Mouse (Mus musculus): ENCODE results near the gene Ccr3. TPM values are rescaled to one million over a fixed set of nuclear protein-coding genes. Genes with fewer than 3 reads are reported as not detected.

Gene Ccr3
- total and polyA plus RNA-seq, 3 experiments, result not detected

DNA sequence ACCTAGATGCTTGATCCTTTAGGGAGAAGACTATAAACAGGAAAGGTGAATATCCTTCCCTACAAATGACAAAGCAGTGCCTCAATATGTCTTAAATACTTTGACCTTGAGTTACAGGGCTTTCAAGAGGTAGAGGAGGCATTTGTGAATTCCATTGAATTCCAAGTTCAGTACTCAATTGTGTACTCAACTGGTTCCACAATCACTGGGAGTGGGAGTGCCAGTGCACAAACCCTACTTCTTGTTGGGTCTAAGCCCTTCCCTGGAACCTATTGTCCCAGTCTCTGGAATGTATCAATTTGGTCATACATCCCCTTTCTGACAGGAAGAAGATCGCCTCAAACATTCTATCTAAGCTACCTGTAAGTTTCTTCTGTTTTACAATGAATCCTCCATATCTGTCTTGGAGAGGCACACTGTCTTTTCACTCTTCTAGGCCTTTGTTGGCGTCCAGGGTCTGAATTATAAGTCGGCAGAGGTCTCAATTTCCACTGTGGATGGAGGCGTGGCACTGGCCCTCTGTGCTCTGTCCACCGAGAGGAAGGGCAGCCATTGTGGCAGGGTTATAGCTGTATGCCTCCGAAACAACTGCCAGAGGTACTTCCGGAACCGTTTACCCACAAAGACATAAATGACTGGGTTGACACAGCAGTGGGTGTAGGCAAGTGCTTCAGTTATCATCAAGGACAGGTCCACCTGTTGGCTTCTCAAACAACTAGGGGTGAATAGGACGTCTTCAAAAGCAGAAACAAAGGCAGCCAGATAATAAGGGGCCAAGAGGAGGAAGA lies 44.7 kb upstream of the Ccr3 start:
- H3K79me2 ChIP-seq (ENCODE audit: control insufficient read depth, insufficient read depth, low read length, poor library complexity), result no peaks in the 10 kb centered on the region
- H3K27me3 ChIP-seq (ENCODE audit: control insufficient read depth in 1 of 2, insufficient read depth in 2 of 2, low read length in 2 of 2), result no peaks in the 10 kb centered on the region; a peak in 2 of 4 replicates
- no peak overlapping the region for H3K4me3 ChIP-seq (ENCODE audit: control insufficient read depth in 1 of 2, insufficient read depth in 1 of 2, low read depth in 2 of 2, low read length in 2 of 2)
- H3K27ac ChIP-seq (ENCODE audit: control insufficient read depth, low read depth, low read length), result no peak overlapping the region
- peaks cover 0 to 9% of the 10 kb centered on the region in 2 experiments; a peak in 2 of 4 replicates for H3K36me3 ChIP-seq (ENCODE audit: control insufficient read depth in 1 of 2, insufficient read depth in 2 of 2, low read length in 2 of 2)
- no peak overlapping the region for H3K9ac ChIP-seq (ENCODE audit: control insufficient read depth, low read depth, low read length, poor library complexity, severe bottlenecking)
- TF ChIP-seq POLR2AphosphoS2 (IDR thresholded peaks at IDR 0.05; ENCODE audit: low read length) (no peak), MAX (IDR thresholded peaks at IDR 0.05; ENCODE audit: low read length) (no peak), CHD2 (IDR thresholded peaks at IDR 0.05; ENCODE audit: low read length) (no peak), TBP (IDR thresholded peaks at IDR 0.05; ENCODE audit: low read depth, low read length) (no peak), SMC3 (IDR thresholded peaks at IDR 0.05; ENCODE audit: low read depth, low read length) (no peak), CHD1 (IDR thresholded peaks at IDR 0.05; ENCODE audit: low read depth, low read length) (no peak), SIN3A (IDR thresholded peaks at IDR 0.05; ENCODE audit: low read length) (no peak), JUND (IDR thresholded peaks at IDR 0.05; ENCODE audit: low read depth, low read length) (no peak), EP300 (IDR thresholded peaks at IDR 0.05; ENCODE audit: low read depth in 1 of 2, low read length in 2 of 2) (no peak), ZNF384 (IDR thresholded peaks at IDR 0.05; ENCODE audit: low read depth, low read length) (no peak), MEF2A (IDR thresholded peaks at IDR 0.05; ENCODE audit: extremely low read depth, insufficient replicate concordance, low read depth, low read length, poor library complexity, severe bottlenecking) (no peak), RCOR1 (IDR thresholded peaks at IDR 0.05; ENCODE audit: low read depth, low read length) (no peak), ELF1 (IDR thresholded peaks at IDR 0.05; ENCODE audit: low read depth, low read length) (no peak), TAL1 (IDR thresholded peaks at IDR 0.05; ENCODE audit: low read length) (no peak), RAD21 (IDR thresholded peaks at IDR 0.05; ENCODE audit: low read depth, low read length) (no peak), MYB (IDR thresholded peaks at IDR 0.05; ENCODE audit: low read depth, low read length) (no peak)
- no peak for DNase-seq (ENCODE audit: low read depth, low spot score)
- H3K9me3 ChIP-seq (replicated peaks; ENCODE audit: insufficient read depth, low read length), result no peaks in the 10 kb centered on the region
- peaks cover 6 to 9% of the 10 kb centered on the region in 2 experiments for H3K4me1 ChIP-seq (ENCODE audit: control insufficient read depth in 1 of 2, insufficient read depth in 2 of 2, low read length in 2 of 2)

DNA sequence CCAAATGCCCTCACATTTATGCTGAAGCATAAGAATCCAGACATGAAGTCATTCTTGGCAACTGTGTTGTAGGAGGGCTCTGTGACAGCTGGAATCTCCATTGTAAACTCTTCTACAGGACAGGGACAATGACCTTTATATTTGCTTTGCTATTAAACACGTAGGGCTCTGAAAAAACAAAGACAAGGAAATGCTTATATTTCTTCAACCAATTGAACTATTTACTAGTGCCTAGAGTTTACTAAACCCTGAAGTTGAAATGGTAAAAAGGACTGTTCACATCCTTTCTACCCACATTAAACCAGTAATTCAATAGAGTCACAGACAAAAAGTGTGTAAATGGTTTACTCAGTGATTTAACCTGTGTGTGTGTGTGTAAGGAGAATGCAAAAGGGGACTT lies 43.5 kb upstream of the Ccr3 start, which contains the start of gene Ccr1l1:
TSS of gene Ccr1l1 (minus strand) at position 101 of the 400 bp plus-strand sequence.
- Histone ChIP-seq H3K9ac (ENCODE audit: control insufficient read depth, low read depth, low read length, poor library complexity, severe bottlenecking) (no peak within 1 kb of the TSS), H3K27me3 (ENCODE audit: control insufficient read depth in 1 of 2, insufficient read depth in 2 of 2, low read length in 2 of 2) (no peaks in the 10 kb centered on the region; a peak in 1 of 4 replicates), H3K27ac (ENCODE audit: control insufficient read depth, low read depth, low read length) (no peak within 1 kb of the TSS), H3K4me3 (ENCODE audit: control insufficient read depth in 1 of 2, insufficient read depth in 1 of 2, low read depth in 2 of 2, low read length in 2 of 2) (no peak within 1 kb of the TSS), H3K4me1 (ENCODE audit: control insufficient read depth in 1 of 2, insufficient read depth in 2 of 2, low read length in 2 of 2) (peaks cover 12 to 19% of the 10 kb centered on the region in 2 experiments), H3K79me2 (ENCODE audit: control insufficient read depth, insufficient read depth, low read length, poor library complexity) (no peaks in the 10 kb centered on the region), H3K36me3 (ENCODE audit: control insufficient read depth in 1 of 2, insufficient read depth in 2 of 2, low read length in 2 of 2) (peaks cover 0 to 20% of the 10 kb centered on the region in 2 experiments; a peak in 2 of 4 replicates), H3K9me3 (replicated peaks; ENCODE audit: insufficient read depth, low read length) (no peaks in the 10 kb centered on the region)
- DNase-seq (ENCODE audit: low read depth, low spot score), result no peak
- no peak for TF ChIP-seq MEF2A (IDR thresholded peaks at IDR 0.05; ENCODE audit: extremely low read depth, insufficient replicate concordance, low read depth, low read length, poor library complexity, severe bottlenecking)
- TF ChIP-seq BHLHE40 (IDR thresholded peaks at IDR 0.05; ENCODE audit: borderline replicate concordance, low read depth, low read length), result no peak
- no peak for TF ChIP-seq POLR2AphosphoS2 (IDR thresholded peaks at IDR 0.05; ENCODE audit: low read length)
- no peak for TF ChIP-seq ETS1 (IDR thresholded peaks at IDR 0.05; ENCODE audit: low read depth, low read length)
- TF ChIP-seq MXI1 (IDR thresholded peaks at IDR 0.05; ENCODE audit: low read depth, low read length), result no peak
- no peak for TF ChIP-seq GATA1 (IDR thresholded peaks at IDR 0.05; ENCODE audit: low read depth, low read length)
- no peak for TF ChIP-seq ELF1 (IDR thresholded peaks at IDR 0.05; ENCODE audit: low read depth, low read length)
- TF ChIP-seq CHD1 (IDR thresholded peaks at IDR 0.05; ENCODE audit: low read depth, low read length), result no peak
- no peak for TF ChIP-seq SIN3A (IDR thresholded peaks at IDR 0.05; ENCODE audit: low read length)
- no peak for TF ChIP-seq POLR2A (IDR thresholded peaks at IDR 0.05; ENCODE audit: control insufficient read depth in 1 of 2, insufficient read depth in 1 of 2, low read depth in 1 of 2, low read length in 2 of 2, poor library complexity in 1 of 2)
- TF ChIP-seq TBP (IDR thresholded peaks at IDR 0.05; ENCODE audit: low read depth, low read length), result no peak
- TF ChIP-seq MAZ (IDR thresholded peaks at IDR 0.05; ENCODE audit: low read depth, low read length), result no peak
- no peak for TF ChIP-seq ZMIZ1 (IDR thresholded peaks at IDR 0.05; ENCODE audit: low read depth, low read length)
- no peak for TF ChIP-seq USF1 (IDR thresholded peaks at IDR 0.05; ENCODE audit: low read depth, low read length)
- TF ChIP-seq POLR2AphosphoS5 (IDR thresholded peaks at IDR 0.05; ENCODE audit: borderline replicate concordance, low read depth, low read length), result no peak
